Mouse (Mus musculus) neural tube, embryonic 10.5 days (tissue): ENCODE results near the gene Gm8159.
A peak's percentile ranks its signal among the peaks of the same experiment; 100 is the strongest.
"Not testable (repeated sequence)": the region's sequence is repeated elsewhere in the genome, so short reads cannot be mapped to it uniquely, and the experiment has no call there.

Experiments
- DNase-seq: peaks from one replicate; pipeline ENCODE4 v3.0.0-alpha.2; 2017; ENCODE audit warnings: low spot score; ENCODE audit errors: extremely low spot score

Gm8159 gene

GRCm38 (mm10) chr14:4632052-4632451 lies at the start of gene Gm8159:
Gene Gm8159 (plus strand): TSS chr14:4632352.
- not testable (repeated sequence) for DNase-seq

DNA sequence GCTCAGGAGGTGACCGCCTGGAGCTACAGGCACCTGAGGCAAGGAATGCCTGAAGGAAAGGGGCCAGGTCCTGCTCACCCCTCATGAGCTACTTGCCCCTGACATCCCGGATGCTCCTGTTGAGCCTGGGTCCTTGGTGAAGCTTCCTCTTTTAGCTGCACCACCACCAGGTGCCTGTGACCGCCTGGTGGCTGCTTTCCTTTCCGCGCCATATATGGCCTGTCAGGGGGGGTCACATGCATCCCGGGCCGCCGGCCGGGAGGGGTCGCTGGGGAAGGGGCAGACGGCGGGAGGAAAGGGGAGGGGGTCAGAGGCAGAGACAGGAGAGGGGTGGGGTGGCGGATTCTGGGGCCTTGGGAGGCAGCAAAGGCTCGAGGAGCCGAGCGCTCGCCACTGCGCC lies 17.2 kb downstream of the Gm8159 start:
- DNase-seq = peak; percentile 11

DNA sequence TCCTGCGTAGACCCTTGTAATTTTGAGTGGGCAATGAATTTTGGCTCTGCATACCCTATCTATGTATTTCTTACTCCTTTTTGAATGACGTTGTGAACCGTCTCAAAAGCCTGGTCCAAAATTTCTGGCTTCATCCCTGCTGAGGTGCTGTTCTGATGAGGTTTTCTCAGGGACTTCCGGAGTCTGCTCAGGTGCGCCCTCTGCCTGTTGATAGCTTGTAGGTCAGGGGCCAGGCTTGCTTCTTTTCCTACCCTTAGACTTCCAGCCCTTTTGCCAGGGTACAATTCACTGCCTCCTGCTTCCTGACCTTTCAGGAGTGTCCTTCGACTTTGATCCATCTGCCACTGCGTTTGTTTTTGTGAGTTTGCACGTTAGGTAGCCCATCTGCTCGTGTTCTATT lies 18.2 kb downstream of the Gm8159 start:
- DNase-seq = not testable (repeated sequence)

GRCm38 (mm10) chr14:4663892-4664291 lies 31.7 kb downstream of the Gm8159 start, which contains the start of gene Gm3239:
Gene Gm3239 (plus strand): TSS chr14:4664192.
- not testable (repeated sequence) for DNase-seq
